Mouse (Mus musculus) heart, adult 2 months (tissue): ENCODE measurements around the gene Gns.
A peak's percentile ranks its signal among the peaks of the same experiment; 100 is the strongest.

Experiments
- CTCF ChIP-seq: fragments of 200-600 bp; IDR thresholded peaks from 2 replicates; pipeline ENCODE4 v1.8.1; 2022; ENCODE audit warnings: antibody characterized with exemption, mild to moderate bottlenecking, moderate library complexity
- EP300 ChIP-seq: fragments of 200-500 bp; IDR thresholded peaks from 2 replicates; pipeline ENCODE4 v1.6.1; 2011; ENCODE audit warnings: low read depth, low read length, control low read depth; ENCODE audit not compliant: insufficient read depth
- POLR2A ChIP-seq: fragments of 200-500 bp; IDR thresholded peaks from 2 replicates; pipeline ENCODE4 v1.6.1; 2011; ENCODE audit warnings: mild to moderate bottlenecking, low read depth, low read length, control low read depth; ENCODE audit not compliant: insufficient read depth

DNA sequence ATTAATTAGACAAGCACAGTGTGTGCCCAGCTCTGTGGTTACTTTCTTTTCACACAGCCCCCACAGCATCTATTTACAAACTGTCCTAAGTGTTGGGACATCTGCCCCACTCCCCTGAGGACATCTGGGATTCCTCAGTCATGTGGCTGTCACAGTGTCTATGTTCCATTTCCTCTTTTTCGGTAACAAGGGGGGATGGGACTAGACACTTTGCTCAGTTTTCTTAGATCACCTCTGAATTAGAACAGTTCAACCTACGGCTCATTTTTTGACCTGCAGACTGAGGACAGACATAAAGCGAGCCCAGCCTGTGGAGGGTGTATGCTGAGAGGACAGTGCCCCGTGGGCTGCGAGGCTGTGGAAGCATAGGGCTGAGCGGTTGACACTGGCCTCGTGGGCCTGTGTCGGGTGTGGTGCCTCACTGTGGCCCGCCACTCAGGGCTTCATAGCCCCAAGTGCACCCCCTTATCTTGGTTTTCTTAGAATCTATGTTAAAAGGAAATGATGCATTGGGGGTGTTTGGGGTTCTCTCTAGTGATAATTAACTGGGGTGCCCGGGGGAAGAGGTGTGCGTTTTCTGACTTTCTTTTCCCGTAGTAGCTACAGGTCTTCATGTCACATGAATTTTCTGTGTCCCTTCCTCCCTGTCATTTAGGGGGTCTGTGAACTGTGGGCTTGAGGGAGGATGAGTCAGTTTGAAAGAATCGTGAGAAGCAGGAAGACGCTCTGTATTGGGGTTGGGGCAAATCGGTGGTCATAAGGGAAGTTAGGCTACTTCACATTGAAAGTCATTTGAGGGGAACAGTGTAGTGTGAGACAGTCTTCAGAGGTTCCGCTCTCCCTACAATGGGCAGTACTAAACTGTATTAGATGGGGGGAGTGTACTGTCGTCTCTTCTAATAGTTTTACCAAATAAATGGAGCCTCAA lies 10.1 kb downstream of the Gns start:
- no peak for TF ChIP-seq CTCF
- TF ChIP-seq POLR2A, result no peak
- TF ChIP-seq EP300, result 0 out of 2 replicates have a peak, but pooled peaks have one; percentile 24
